Mouse (Mus musculus): Measurements from ENCODE around the gene Btnl9.
"Not testable (repeated sequence)": the region's sequence is repeated elsewhere in the genome, so short reads cannot be mapped to it uniquely, and the experiment has no call there.

DNA sequence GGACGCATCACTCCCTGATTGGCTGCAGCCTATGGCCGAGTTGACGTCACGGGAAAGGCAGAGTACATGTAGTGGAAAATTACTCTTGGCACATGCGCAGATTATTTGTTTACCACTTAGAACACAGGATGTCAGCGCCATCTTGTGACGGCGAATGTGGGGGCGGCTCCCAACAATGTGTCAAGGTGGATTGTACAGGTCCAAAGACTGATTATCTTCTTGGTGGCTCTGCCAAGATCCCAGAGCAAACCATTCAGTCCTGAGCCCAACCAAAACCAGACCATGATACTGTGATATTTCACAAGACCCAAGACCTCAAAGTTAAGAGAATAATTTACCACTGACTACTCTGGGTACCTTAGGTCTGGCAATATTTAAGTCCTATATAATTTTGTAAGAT is 7.8 kb upstream of the Btnl9 start:
- TF ChIP-seq CTCF, EP300 (IDR thresholded peaks at IDR 0.05; ENCODE audit: low read depth): not testable (repeated sequence)

All from heart, postnatal 0 days (tissue).